Mouse (Mus musculus) liver, postnatal 0 days (tissue): ENCODE results near the gene Gkap1.

Experiments used
- CTCF ChIP-seq: sonication (generic); IDR thresholded peaks from 2 replicates; pipeline ENCODE4 v1.5.1; 2016; ENCODE audit warnings: antibody characterized with exemption, low read depth
- EP300 ChIP-seq: IDR thresholded peaks from 2 replicates; pipeline ENCODE4 v1.6.1; 2016; ENCODE audit warnings: antibody characterized with exemption, low read depth, mild to moderate bottlenecking

GRCm38 (mm10) chr13:58275076-58275475 is 423 bp downstream of the Gkap1 start:
- no peak for TF ChIP-seq CTCF
- TF ChIP-seq EP300 = no peak
